Mouse (Mus musculus) c-Kit-negative CD71-positive TER-119-positive erythroid progenitor cells, embryonic 14.5 days (primary cell): ENCODE data around the gene Gm7682.
"Not testable (repeated sequence)": the region's sequence is repeated elsewhere in the genome, so short reads cannot be mapped to it uniquely, and the experiment has no call there.

ENCODE experiments used
- DNase-seq: peaks from one replicate; pipeline ENCODE4 v3.0.0-alpha.2; 2013; ENCODE audit warnings: low read depth, low spot score

Gene Gm7682

GRCm38 (mm10) chr5:94445484-94445883 lies at the start of gene Gm7682:
TSS of gene Gm7682 (plus strand) at chr5:94445784.
- DNase-seq = not testable (repeated sequence)
